Mouse (Mus musculus) left cerebral cortex, adult 11 months (tissue): ENCODE measurements around the gene Lrig2.
A peak's percentile ranks its signal among the peaks of the same experiment; 100 is the strongest.

Source experiments
- DNase-seq: peaks from one replicate; pipeline ENCODE4 v3.0.0; 2022; ENCODE audit warnings: low spot score

The Lrig2 gene

DNA sequence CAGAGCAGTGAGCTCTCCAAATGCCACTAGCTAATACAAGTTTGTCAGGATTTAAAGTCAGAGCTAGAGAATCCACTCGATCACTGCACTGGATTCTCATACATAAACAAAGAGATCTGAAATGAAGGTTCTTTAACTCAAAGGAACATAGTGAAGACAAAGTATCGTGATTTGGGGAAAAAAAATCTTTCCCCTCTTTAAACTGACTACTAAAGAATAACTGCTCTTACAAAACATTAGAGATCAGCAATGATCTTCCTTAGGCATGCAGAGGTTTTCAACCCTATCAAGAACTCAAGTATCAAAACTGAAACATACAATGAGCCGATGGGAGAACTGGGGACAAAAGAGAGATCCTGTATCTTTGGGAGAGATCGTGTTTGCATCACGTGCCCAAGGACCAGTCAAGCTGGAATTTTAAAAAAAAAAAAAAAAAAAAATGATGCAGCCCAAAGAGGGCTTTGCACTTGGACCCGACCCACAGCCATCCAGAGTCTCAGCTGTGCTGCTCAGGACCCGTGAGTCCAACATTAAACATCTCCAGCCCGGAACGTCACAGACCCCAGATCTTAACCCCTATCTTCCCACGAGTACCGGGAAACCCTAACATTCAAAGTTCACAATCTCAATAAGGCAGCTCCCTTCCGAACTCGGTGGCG lies 818 bp downstream of the Lrig2 start:
- no peak for DNase-seq

DNA sequence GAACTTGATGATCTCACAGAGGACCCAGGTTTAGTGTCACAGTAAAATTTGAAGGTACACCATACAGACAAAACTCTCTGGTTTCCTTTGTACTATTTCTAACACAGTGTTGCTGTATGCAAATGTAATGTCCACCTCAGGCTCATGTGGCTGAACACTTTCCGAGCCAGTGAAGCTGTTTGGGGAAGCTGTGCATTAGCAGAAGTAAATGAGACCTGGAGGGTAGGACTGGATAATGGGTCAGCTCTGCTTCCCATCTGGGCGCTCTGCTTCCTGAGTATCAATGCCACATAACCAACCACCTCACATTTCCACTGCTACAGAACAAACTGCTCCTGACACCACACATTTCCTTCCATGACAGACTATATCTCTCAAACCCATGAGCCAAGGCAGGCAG lies 10.1 kb downstream of the Lrig2 start:
- no peak for DNase-seq

DNA sequence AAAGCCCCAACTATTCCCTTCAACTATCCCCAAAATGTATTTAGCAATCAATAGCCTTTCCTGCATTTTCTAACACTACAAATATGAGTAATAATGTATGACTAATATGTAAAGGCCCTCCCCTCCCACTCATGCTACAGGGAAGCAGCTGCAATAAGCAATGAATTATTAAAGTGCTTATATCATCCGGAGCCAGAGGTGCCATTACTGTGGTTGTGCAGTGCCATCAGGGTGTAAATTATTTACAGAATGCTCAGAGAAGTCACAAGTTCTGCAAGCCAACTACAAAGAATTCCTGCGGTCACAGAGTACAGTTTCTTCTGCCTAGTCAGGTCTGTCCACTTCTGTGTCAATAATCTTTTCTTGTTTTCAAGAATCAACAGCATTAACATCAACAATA lies 10.8 kb downstream of the Lrig2 start:
- no peak for DNase-seq

DNA sequence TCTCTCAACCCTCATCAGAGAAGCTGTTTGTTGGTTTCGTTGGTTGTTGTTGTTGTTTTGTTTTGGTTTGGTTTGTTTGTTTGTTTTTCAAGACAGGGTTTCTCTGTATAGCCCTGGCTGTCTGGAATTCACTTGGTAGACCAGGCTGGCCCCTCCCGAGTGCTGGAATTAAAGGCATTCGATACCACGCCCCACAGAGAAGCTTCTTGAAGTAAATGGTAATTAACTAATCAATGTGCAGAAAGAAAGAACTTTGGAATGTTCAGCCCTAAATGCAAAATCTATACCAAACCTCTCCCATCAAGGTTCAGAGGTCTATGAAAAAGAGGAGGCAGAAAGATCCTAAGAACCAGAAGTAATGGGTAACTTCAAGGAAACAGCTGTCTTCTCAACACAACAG lies 15.5 kb downstream of the Lrig2 start:
- DNase-seq = no peak

DNA sequence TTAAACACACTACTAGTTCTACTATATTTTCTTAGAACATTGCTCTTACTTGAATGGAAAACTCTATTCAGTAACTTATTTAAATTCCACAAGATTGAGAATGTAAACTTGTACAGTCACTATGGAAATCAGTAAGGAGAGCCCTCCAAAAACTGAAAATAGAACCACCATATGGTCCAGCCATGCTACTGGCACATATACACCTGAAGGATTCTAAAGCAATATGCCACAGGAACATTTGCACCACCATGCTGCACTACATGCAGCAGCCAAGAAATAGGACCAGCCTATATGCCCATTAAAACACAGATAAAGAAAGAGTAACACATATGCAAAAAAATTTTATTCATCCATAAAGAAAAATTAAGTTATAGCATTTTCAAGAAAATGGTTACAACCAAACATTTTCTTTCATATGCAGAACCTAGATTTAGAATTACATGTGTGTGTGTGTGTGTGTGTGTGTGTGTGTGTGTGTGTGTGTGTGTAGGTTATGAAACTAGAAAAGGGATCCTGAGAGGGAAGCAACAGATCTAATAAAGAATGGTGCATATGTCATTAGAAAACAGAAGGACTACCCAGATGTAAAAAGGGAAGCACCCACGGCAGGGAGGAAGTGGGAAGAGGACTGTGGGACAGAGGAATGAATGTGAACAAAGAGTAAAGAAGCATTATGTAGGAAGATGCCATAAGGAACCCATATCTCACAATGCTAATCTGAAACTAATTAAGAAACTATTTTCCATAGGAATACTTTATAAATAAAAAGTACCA lies 30.6 kb downstream of the Lrig2 start:
- peak; percentile 13 for DNase-seq

DNA sequence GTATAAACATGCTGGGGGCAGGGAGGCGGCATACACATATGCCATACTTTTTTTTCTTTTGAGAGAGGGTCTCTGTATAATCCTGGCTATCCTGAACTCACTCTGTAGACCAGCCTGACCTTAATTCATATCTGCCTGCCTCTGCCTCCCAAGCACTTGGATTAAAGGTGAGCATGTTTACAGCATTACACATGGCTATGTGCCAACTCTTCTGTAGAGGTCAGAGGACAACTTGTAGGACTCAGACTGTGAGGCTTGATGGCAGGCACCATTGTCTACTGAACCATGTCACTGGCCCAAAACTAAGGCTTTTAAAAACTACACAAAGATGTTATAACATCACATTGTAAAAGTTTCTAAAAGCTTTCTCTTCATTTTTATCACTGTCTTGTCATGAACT lies 33.7 kb downstream of the Lrig2 start:
- DNase-seq = no peak

DNA sequence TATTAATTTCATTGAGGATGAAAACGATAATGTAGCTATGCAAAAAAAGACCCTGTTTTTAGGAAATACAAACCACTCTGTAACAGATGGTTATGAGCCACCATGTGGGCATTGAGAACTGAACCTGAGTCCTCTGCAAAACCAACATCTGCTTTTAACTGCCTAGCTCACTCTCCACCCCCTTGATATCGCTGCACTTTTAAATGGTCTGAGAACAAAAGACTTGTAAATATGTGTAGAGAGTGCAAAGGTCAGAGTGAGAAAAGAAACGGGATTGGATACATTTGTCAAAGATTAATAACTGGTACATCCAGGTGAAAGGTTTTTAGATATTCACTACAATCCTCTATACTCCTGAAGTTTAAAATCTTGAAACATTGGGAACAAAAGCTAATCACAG lies 42.3 kb downstream of the Lrig2 start:
- no peak for DNase-seq

DNA sequence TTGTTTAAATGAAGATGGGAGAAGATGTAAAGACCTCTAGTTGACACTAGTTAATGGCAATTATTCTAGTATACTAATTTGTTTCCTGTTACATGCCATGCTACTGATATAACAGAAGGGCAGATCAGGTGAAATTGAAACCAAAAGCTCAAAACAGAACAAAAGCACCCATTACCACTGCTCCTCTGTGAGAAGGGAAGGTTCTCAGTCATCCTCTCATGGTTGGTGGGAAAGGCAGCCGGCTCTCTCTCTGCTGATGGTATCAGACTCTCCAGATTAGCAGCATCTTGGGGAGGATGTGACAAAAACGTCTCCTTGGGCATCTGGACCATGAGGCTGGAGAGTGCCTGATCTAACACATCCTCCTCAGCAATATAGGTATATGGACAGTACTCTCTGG lies 50.5 kb downstream of the Lrig2 start:
- DNase-seq = no peak

DNA sequence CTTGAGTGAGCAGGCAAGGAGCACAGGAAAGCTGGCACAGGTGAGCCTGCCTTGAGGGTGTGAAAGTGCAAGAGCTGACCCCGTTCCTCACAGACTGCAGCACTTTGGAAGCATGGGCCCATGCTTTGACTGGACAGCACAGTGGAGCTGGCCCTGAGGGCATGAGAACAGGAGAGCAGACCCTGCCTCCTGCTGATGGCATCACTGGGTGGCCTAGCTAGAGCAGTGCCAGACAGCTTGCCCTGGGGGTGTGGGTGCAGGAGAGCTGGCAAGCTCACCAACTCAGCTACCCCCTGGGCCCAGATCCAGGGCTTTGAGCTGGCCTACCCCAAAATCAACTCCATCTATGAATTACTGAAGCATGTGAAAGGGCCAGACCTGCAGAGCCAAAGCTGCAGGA lies 53.1 kb downstream of the Lrig2 start:
- no peak for DNase-seq

DNA sequence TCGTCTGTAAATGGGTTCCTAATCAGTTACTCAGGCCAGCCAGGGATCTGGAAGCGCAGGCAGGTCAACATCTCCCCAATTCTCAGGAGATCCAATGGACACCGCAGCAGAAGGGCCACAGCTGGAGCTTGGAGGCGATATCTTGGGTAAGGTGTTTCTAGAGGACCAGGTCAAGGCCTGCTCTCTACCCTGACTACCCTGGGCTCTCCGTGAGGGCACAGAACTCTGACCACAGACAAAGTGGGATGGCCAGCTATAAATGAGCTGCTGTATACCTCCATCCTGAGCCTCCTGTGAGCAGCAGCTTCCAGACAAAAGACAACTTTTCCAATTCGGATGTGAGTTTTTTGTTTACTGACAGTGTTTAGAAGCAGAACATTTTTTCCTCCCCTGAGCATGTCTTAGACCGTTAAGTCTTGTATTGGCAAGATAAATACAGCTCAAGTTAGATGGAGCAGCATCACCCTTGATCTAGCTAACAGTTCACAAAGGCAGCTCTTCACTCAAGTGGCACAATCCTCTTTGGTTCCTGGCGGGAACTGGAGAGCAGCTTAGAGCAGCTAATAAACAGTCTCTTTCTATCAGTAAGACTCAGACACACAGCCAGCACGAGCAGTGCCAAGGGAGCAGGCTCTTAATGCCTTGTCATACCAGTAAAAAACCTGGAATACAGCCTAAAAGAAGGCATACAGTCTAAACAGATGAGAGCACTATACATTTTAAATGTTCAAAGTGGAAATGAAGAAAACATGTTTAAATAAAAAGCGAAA lies 56.0 kb downstream of the Lrig2 start:
- no peak for DNase-seq

DNA sequence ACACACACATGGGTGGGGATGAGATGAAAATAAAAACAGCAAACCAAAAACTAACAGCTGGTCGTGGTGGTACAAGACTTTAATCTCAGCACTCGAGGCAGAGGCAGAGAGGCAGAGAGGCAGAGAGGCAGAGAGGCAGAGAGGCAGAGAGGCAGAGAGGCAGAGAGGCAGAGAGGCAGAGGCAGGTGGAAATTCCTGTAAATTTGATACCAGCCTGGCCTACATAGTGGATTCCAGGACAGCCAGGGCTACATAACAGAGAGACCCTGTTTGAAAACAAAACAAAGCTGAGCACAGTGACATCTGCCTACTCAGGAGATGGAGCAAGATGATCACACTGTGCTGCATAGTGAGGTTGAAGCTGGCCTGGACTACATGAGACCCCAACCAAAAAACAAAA lies 64.5 kb downstream of the Lrig2 start:
- no peak for DNase-seq

DNA sequence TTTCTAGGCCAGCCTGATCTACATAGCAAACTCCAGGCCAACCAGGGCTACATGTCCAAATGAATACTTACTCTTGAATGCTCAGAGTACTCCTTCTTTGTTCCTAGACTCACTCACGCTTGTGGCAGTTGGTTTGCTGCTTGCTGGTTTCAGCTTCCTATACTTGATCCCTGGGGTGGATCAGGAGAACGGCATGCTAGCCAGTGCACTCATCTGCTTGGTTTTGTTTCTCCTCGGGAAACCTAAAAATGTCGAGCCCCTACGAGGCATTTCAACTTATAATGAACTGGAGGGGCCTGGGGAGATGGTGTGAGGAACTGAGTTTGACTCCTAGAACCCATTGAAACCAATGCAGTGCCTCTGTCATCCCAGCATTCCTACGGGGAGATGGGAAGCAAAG lies 65.0 kb downstream of the Lrig2 start:
- no peak for DNase-seq

DNA sequence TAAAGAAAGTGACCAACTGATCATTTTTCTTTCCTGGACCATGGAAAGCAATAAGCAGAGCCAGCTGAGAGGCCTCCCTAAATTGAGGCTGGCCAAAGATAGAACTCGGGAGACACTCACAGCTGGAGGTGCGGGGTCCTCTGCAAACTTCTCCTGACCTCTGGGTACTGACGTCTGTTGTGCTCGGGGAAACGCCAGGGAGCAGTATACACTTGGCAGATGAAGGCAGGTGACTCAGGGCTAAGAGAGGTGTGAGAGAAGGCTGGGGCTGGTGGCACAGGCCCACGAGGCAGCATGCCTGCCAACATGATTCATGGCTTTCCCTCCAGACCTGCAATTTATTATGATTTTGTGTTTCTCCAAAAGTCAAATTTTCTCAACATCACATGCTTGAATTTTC lies 66.1 kb downstream of the Lrig2 start:
- DNase-seq = no peak

DNA sequence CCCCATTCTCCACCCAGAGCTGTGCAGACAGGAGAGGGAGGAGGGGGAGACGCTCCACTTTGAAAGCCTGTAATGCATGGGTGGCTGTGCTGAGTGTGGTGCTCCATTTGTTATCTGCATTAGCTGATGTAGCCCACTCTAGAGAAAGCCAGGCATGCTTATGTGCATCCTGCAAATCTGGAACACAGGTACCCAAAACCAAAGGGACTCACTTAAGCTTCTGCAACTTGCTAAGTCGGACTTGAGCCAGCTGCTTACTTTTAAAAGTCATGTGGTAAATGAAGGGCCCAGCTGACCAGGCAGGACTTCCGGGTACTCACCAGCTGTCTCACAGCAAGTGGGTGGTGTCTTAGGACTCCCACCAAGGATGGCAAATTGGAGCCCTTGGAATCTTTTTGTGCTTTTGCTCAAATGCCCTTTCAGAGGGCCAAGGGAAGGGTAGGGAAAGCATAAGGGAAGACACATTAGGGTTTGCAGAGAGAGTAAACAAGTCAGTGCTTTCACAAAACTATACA lies 66.7 kb downstream of the Lrig2 start:
- DNase-seq = no peak

DNA sequence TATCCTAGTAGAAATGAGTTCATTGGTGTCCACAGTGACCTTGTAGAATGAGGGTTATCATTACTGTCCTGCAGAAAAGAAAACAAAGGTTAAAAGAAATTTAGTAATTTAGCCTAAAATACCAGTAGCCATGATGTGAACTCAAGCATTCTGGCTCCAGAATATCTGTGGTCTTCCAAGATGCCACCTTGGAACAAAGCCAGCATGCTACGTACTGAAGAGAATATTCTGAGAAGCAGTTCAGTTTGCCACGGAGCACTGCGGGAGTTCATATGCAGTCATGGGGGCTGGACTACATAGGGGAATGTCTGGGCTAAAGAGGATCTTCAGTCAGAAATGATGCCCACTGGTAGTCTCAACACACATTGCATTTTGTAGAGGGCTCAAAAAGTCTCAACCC lies 67.6 kb downstream of the Lrig2 start:
- DNase-seq = no peak

DNA sequence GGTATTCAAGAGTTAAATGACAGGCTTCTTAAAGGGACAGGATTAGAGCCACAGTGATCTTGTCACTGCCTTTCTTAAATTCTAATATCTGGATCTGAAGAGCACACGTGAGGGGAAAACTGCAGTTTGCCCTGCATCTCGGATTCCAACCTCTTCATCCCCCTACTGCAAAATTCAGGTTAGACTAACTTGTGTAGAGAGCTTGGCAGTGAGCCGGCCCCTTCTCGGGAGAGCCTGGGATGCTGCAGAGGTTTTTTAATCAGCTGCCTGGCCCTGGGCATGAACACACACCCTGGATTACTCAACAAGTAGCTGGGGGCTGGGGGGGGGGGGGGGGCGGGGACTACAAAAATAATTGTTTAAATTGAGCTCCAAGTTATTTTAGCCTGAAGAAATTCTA lies 69.4 kb downstream of the Lrig2 start:
- no peak for DNase-seq

DNA sequence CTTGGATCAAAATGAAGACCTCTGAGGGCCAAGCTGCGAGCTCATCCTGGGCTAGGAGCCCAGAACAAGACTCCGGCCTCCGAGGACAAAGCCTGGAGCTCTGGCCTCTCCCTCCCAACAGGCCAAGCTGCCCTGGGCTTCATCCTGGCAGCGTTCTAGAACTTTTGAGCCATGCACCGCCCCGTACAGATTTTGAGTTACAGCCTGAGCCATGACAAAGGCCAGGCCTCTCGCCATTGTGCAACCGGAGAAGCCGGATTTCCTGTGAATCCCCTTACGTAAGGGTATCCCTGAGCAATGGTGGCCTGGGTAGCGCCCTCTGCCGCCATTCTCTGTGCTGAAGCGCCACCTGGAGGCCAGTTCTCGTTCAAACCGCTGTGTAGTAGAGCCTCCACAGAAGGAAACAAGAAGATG lies 69.8 kb downstream of the Lrig2 start:
- DNase-seq = peak; percentile 85

DNA sequence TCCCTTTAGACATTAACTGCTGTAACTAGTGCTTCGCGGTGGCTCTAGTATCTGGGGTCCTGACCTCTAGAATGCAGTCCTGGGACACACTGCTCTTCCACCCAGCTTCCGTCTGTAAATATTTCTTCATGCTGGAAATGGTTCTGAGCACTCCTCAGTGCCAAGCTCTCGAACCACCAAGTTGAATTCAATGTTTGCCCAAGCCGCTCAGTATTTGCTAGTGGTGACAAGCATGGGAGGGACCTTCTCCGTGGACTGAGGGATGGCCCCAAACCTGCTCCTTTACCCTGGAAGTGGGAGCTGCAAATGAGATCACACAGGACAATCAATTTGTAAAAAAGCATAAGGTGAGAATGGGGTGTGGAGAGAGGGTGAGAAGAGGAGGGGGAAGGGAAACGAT lies 70.3 kb downstream of the Lrig2 start:
- no peak for DNase-seq

DNA sequence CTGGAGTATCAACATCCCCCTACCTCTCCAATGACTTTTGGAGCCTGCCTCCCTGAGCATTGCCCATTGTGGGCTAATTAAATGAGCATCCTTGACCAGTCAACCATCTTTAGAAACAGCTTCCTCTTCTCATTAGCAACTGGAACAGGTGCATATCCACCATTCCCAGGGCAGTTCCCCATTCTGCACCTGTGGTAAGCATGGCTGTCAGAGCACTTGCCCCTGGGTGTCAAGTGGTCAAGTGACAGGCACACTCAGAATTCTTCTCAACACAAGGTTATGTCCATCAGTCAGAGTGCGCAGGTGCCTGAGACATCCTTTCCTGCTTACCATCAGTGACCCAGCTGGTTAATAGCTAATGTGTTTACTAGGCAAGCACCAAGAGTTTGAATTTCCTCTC lies 72.9 kb downstream of the Lrig2 start:
- DNase-seq = no peak

DNA sequence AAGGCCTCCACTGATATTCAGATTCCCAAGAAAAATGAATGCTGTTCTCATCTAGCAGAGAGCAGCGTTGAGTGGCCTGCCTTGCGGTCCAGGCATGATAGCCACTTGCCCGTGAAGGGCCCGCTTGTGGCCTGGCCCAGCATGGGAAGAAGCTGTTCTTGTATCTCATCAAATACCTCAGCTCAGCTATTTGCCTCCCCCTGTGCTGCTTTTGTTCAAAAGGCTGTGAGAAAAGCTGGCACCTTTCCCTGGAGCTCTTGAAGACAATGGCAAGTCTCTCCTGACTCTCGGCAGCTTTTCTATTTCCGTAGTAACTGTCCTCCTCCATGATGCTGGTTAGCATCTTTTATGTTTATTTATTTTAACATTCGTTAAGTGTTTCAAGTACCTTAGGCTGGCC lies 74.1 kb downstream of the Lrig2 start:
- DNase-seq = no peak

DNA sequence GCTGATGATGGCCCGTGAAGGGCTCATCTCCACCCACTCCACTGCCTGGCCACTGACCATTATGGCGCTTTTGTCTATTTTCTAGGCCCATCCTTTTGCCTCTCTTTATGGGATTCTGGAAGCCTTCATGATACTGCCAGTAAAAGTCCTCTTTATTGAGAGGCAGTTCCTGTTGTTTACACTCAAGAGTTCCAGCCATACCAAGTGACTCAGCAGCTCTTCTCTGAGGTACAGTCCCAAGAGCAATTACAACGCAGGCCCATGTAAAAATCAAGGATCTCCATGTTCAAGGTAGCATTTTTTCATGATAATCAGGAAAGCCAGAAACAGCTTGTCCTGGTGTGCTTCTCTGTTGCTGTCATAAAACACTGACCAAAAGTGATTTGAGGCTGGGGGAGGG lies 75.8 kb downstream of the Lrig2 start:
- DNase-seq = no peak

DNA sequence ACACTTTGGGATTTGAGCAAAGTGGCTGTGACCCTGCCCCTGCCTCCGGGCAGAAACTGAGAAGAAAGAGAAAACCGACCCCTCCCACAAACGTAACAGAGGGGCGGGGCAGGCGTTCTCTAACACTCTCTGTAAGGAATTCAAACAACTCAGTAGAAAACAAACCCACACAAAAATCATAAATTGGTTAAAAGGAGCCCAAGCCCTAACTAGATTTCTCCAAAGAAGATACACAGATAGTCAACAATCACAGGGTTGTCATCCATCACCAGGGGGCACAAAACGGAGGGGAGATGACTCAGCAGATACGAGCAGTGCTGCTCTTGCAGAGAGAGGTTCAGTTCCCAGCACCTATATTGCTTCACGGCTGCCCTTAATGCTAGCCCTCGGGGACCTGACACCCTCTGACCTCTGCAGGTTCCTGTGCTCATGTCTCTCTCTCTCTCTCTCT lies 77.4 kb downstream of the Lrig2 start:
- no peak for DNase-seq

DNA sequence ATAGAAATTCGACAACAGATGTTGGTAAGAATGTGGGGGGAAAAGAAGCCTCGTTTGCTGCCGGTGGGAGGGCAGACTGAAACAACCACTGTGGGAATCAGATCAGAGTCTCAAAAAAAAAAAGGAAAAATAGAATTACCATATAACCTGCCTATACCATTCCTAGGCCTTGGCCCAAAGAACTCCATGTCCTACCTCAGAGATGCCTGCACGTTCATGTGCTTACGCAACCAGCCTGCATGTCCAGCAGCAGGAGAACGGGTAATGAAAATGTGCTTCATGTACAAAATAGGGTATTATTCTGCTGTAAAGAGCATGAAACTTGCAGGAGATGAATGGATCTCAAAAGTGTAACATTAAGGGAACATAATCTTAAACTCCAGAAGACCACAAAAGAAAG lies 79.1 kb downstream of the Lrig2 start:
- DNase-seq = no peak
